Mouse (Mus musculus): Measurements from ENCODE around the gene Herc1.

DNA sequence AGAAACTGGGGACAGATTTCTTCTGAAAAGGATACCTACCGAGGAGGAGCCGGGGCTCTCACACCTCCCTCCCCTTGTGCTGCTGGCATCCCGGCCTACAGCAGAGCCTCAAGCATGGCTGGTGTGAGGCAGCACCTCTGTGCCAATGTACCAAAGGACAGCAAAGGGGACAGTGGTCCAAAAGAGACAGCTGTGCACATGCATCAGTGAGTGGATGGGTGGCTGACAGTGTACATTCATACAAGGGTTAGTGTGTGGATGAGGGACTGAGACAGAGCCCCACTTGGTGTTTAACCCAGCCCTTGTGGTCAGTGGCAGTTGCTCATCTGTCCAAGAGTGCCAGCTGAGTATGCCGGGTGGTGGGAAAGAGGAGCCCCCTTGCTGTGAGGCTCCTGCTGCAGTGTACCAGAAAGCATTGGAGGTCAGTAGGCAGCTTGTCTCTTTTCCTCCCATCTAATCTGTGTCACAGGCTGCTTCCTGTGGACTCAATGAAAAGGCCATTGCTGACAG, 158.7 kb downstream of the Herc1 start:
- TF ChIP-seq POLR2A (IDR thresholded peaks at IDR 0.05; ENCODE audit: insufficient read length, low read depth) (no peak), MAX (IDR thresholded peaks at IDR 0.05; ENCODE audit: low read depth) (no peak), TCF12 (IDR thresholded peaks at IDR 0.05; ENCODE audit: insufficient read depth, poor library complexity, severe bottlenecking) (peak; percentile 74), POLR2AphosphoS2 (IDR thresholded peaks at IDR 0.05; ENCODE audit: insufficient read length, low read depth) (peak; percentile 33), CEBPB (IDR thresholded peaks at IDR 0.05; ENCODE audit: insufficient read depth, poor library complexity, severe bottlenecking) (no peak)
